Mouse (Mus musculus) heart, embryonic 16.5 days (tissue): ENCODE data around the gene Gna15. TPM values are rescaled to one million over a fixed set of nuclear protein-coding genes. Genes with fewer than 3 reads are reported as not detected.

ENCODE experiments used
- ATAC-seq: fragments of 200-750 bp; cut with Nextera tagmentation; replicated peaks from 2 replicates; pipeline ENCODE4 v1.8.0; 2017; ENCODE audit warnings: moderate number of reproducible peaks; ENCODE audit not compliant: insufficient read depth, low FRiP score; ENCODE audit errors: extremely low read depth
- H3K27ac ChIP-seq: fragments of 300-500 bp; sonication (generic); 2 replicates; pipeline ENCODE4 v1.5.1; 2014; ENCODE audit warnings: mild to moderate bottlenecking, low read length, control low read depth, moderate library complexity
- H3K27me3 ChIP-seq: fragments of 300-500 bp; sonication (generic); 2 replicates; pipeline ENCODE4 v1.6.1; 2014; ENCODE audit warnings: low read length, mixed read lengths; ENCODE audit not compliant: control insufficient read depth, insufficient read depth
- H3K36me3 ChIP-seq: fragments of 300-500 bp; sonication (generic); 2 replicates; pipeline ENCODE4 v1.6.1; 2014; ENCODE audit not compliant: control insufficient read depth, insufficient read depth
- H3K4me1 ChIP-seq: fragments of 300-500 bp; sonication (generic); 2 replicates; pipeline ENCODE4 v1.6.1; 2014; ENCODE audit warnings: low read length, mixed read lengths; ENCODE audit not compliant: control insufficient read depth, insufficient read depth
- H3K4me2 ChIP-seq: fragments of 300-500 bp; sonication (generic); 2 replicates; pipeline ENCODE4 v1.6.1; 2014; ENCODE audit warnings: low read depth, mild to moderate bottlenecking, control low read depth, low read length
- H3K4me3 ChIP-seq: fragments of 300-500 bp; sonication (generic); 2 replicates; pipeline ENCODE4 v1.5.1; 2014; ENCODE audit warnings: mild to moderate bottlenecking, control low read depth, low read length
- H3K9ac ChIP-seq: fragments of 300-500 bp; sonication (generic); 2 replicates; pipeline ENCODE4 v1.6.1; 2014; ENCODE audit warnings: low read length, control low read depth
- H3K9me3 ChIP-seq: fragments of 300-500 bp; sonication (generic); replicated peaks from 2 replicates; pipeline ENCODE4 v1.6.1; 2016; ENCODE audit warnings: low read length; ENCODE audit not compliant: control insufficient read depth
- WGBS: fragments of 180-500 bp; shearing (Covaris S2); extraction: QIAGEN DNeasy Blood & Tissue Kit; methylation state at CpG from one replicate; pipeline ENCODE4 v1.1.7; 2014; 5-methylcytosine and 5-hydroxymethylcytosine counted together
- microRNA-seq: library from miRNA; unstranded; fragments of <30 nt; microRNA quantifications from one replicate; pipeline ENCODE4, GENCODE M21; 2017
- polyA plus RNA-seq: library from polyadenylated mRNA; unstranded; fragments of >200 nt; fragmentation: Nextera tagmentation; extraction: Ambion mirVana; gene quantifications from 2 replicates; pipeline ENCODE4 v1.2.1, GENCODE M21; 2015

The Gna15 gene
- polyA plus RNA-seq, 1 experiment from 2014 or later = 1.3 TPM

DNA sequence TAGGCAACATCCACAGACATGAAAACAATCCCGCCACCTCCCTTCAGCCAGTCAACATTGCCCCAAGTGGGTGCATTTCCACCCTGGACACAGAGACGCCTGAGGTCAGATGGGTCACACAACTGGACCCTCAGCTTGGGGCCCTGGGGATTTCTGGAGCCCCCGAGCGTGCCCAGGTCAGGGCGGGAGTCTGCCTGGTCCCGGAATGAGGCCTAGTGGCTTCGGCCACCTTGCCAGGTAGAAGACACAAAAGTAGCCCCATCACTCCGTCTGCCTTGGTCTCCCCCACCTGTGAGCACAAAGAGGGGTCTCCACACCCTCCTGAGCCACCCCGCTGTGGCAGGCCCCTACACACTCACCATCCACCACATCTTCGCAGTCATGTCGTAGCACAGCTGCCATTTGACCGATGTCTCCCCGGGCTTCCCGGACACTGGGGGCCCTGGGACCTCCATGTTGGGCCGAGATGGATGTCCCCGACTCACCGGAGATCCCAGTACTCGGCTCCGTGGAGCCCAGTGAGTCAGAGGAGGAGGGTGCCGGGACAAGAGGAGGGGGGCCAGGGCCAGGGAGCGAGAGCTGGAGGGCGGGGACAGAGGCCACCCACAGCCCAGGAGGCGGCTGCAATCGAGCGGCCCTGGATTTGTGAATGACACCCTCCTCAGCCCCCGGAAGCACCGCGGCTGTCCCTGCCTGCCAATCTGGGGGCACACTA is 68.7 kb downstream of the Gna15 start, which contains the start of gene Nfic:
Gene Nfic, minus strand, starts transcription at position 455 of the 715 bp plus-strand sequence.
- Histone ChIP-seq H3K9ac (no peak within 1 kb of the TSS), H3K27ac (no peak within 1 kb of the TSS), H3K4me3 (no peak within 1 kb of the TSS), H3K4me1 (peaks cover 3% of the 10 kb centered on the region; the same call in 1 of the 2 replicates), H3K27me3 (peaks cover 80% of the 10 kb centered on the region), H3K9me3 (no peaks in the 10 kb centered on the region), H3K4me2 (no peak within 1 kb of the TSS), H3K36me3 (no peaks in the 10 kb centered on the region)
- WGBS = 57% methylated on average over 28 of the region's 28 CpGs
- no peak for ATAC-seq

DNA sequence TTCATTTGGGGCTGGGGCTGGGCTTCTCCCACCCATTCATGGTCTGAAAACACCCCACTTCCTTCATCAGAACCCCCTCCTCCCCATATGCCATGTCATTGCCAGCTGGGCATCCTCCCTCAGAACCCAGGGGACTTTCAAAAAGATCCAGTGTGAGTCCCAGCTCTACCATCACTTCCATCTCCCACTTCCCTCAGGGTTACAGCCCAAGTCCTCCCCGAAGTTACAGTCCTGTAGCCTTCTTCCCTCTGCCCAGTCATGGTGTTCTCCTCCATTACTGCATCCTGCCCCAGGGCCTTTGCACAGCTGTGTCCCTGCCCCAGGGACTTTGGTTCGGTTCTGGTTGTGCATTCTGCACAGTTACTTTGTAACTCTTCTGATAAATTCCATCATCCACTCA is 69.9 kb downstream of the Gna15 start:
- no peaks in the 10 kb centered on the region for H3K9me3 ChIP-seq
- H3K27me3 ChIP-seq = peaks cover 69% of the 10 kb centered on the region
- WGBS = 69% methylated on average over 2 of the region's 2 CpGs
- no peak overlapping the region for H3K4me2 ChIP-seq
- no peaks in the 10 kb centered on the region for H3K36me3 ChIP-seq
- H3K4me1 ChIP-seq = peaks cover 3% of the 10 kb centered on the region; the same call in 1 of the 2 replicates
- H3K27ac ChIP-seq = no peak overlapping the region
- no peak overlapping the region for H3K4me3 ChIP-seq
- ATAC-seq = no peak
- H3K9ac ChIP-seq = no peak overlapping the region

DNA sequence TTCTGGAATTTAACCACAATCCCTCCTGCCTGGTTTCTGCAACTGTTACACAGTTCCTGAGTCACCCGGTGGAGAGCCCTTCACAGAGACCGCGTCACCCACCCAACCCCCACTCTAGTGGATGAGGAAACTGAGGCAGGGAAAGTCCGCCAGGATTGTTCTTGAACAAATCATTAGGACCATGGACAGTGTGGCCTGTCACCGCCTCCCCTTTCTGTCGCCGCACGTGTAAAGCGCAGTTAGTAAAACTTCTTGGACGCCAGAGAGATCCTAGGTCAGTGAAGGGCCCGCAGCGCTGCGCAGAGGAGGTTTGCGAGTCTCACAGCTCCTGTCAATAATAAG is 71.1 kb downstream of the Gna15 start:
- Histone ChIP-seq H3K9me3 (no peaks in the 10 kb centered on the region), H3K4me3 (no peak overlapping the region), H3K36me3 (no peaks in the 10 kb centered on the region), H3K4me1 (peaks cover 3% of the 10 kb centered on the region; the same call in 1 of the 2 replicates), H3K9ac (no peak overlapping the region), H3K27me3 (peaks cover 65% of the 10 kb centered on the region), H3K4me2 (no peak overlapping the region), H3K27ac (no peak overlapping the region)
- ATAC-seq = no peak
- WGBS = 4% methylated on average over 13 of the region's 14 CpGs

Small RNA genes lying within 50 kb of the gene (microRNA-seq; reads per million reads assigned to microRNA genes)
- not detected for gene Gm25595

Other genes with a start within 250 kb of the Gna15 start
- gene Tjp3, start 232.6 kb downstream of the Gna15 start, polyA plus RNA-seq = 4.7 and 5.3 TPM in 2 replicates
- gene Pip5k1c, start 231.3 kb downstream of the Gna15 start, polyA plus RNA-seq = 31.3 and 33.2 TPM in 2 replicates
- 28.1 and 29.6 TPM in 2 replicates for gene Cactin, start 203.1 kb downstream of the Gna15 start, polyA plus RNA-seq
- 15.2 and 16.3 TPM in 2 replicates for gene Tbxa2r, start 195.5 kb downstream of the Gna15 start, polyA plus RNA-seq
- 0.08 and 0.11 TPM in 2 replicates for gene Gipc3, start 181.0 kb downstream of the Gna15 start, polyA plus RNA-seq
- 86.5 and 86.8 TPM in 2 replicates for gene Hmg20b, start 173.7 kb downstream of the Gna15 start, polyA plus RNA-seq
- 16.5 and 17.6 TPM in 2 replicates for gene Mfsd12, start 166.7 kb downstream of the Gna15 start, polyA plus RNA-seq
- 1.8 and 1.9 TPM in 2 replicates for gene 4930404N11Rik, start 158.4 kb downstream of the Gna15 start, polyA plus RNA-seq
- gene Fzr1, start 145.7 kb downstream of the Gna15 start, polyA plus RNA-seq = 74.6 and 82.8 TPM in 2 replicates
- 83.4 and 86.2 TPM in 2 replicates for gene Dohh, start 139.8 kb downstream of the Gna15 start, polyA plus RNA-seq
- 2.1 and 2.6 TPM in 2 replicates for gene Gm48551, start 139.8 kb downstream of the Gna15 start, polyA plus RNA-seq
- gene Gm48552, start 135.2 kb downstream of the Gna15 start, polyA plus RNA-seq = 0.55 and 0.83 TPM in 2 replicates
- gene Smim24, start 131.2 kb downstream of the Gna15 start, polyA plus RNA-seq = 5.0 and 9.2 TPM in 2 replicates
- gene Nfic, start 68.6 kb downstream of the Gna15 start, polyA plus RNA-seq = 54.7 and 61.1 TPM in 2 replicates
- gene Celf5, start 41.5 kb downstream of the Gna15 start, polyA plus RNA-seq = 0.24 TPM in 2 replicates
- 55.7 and 59.8 TPM in 2 replicates for gene Ncln, start 27.8 kb downstream of the Gna15 start, polyA plus RNA-seq
- 1.5 and 2.1 TPM in 2 replicates for gene S1pr4, start 24.1 kb downstream of the Gna15 start, polyA plus RNA-seq
- 57.4 and 59.7 TPM in 2 replicates for gene Gna11, start 21.0 kb upstream of the Gna15 start, polyA plus RNA-seq
- 529 and 769 TPM in 2 replicates for gene Aes, start 35.3 kb upstream of the Gna15 start, polyA plus RNA-seq
- gene Tle2, start 50.3 kb upstream of the Gna15 start, polyA plus RNA-seq = 19.5 and 24.5 TPM in 2 replicates
- gene Tle6, start 76.8 kb upstream of the Gna15 start, polyA plus RNA-seq = 29.6 and 31.0 TPM in 2 replicates
- 1.2 TPM in 2 replicates for gene BC025920, start 82.0 kb upstream of the Gna15 start, polyA plus RNA-seq
- gene Sirt6, start 103.6 kb upstream of the Gna15 start, polyA plus RNA-seq = 22.9 and 26.0 TPM in 2 replicates
- 14.6 and 14.8 TPM in 2 replicates for gene Ankrd24, start 104.3 kb upstream of the Gna15 start, polyA plus RNA-seq
- 3.2 and 4.0 TPM in 2 replicates for gene Gm10778, start 124.8 kb upstream of the Gna15 start, polyA plus RNA-seq
- 10.2 and 11.6 TPM in 2 replicates for gene Zfp433, start 180.6 kb upstream of the Gna15 start, polyA plus RNA-seq
- gene Gm3055, start 246.9 kb upstream of the Gna15 start, polyA plus RNA-seq = 5.1 and 5.6 TPM in 2 replicates